Mouse (Mus musculus) heart, postnatal 14 days (tissue): Measurements from ENCODE around the gene Taar1. TPM values are rescaled to one million over a fixed set of nuclear protein-coding genes. Genes with fewer than 3 reads are reported as not detected.

Experiments used
- DNase-seq, 2 experiments: peaks; one replicate each; pipeline ENCODE4 v3.0.0; 2021 to 2022
- intact Hi-C: fragments of 180-260 bp; cut with DNase I; formaldehyde crosslinking; loops from one replicate; pipeline ENCODE4 v1.15.1; 2025
- total RNA-seq, 2 experiments: library from RNA; stranded (reverse); gene quantifications; 2 replicates each; pipeline ENCODE4 v1.2.3; 2021

Gene Taar1
- total RNA-seq, 2 experiments from 2014 or later, result not detected

- intact Hi-C loops, result no loop called here
Measured at GRCm38 (mm10) chr10:23970656-23971165, 50.6 kb downstream of the Taar1 start, which contains the start of gene Taar5. Taar5 (plus strand) TSS chr10:23970706.

More at GRCm38 (mm10) chr10:23970656-23971165, 50.6 kb downstream of the Taar1 start, which contains the start of gene Taar5:
- DNase-seq, result no peak

Other genes starting within 250 kb of the Taar1 start
- gene Rps12, start 133.1 kb upstream of the Taar1 start, total RNA-seq, result 100 to 1,000 TPM; 219 to 226 TPM
- 1 to 10 TPM; 9.2 to 9.4 TPM for gene Slc18b1, start 123.4 kb upstream of the Taar1 start, total RNA-seq
- gene Vnn3, start 68.9 kb upstream of the Taar1 start, total RNA-seq, result not detected
- gene Vnn1, start 25.7 kb upstream of the Taar1 start, total RNA-seq, result 1 to 10 TPM; 1.1 TPM
- not detected for gene Taar2, start 18.2 kb downstream of the Taar1 start, total RNA-seq
- not detected for gene Taar3, start 29.2 kb downstream of the Taar1 start, total RNA-seq
- not detected for gene Taar4, start 40.1 kb downstream of the Taar1 start, total RNA-seq
- not detected for gene Taar5, start 50.4 kb downstream of the Taar1 start, total RNA-seq
- not detected for gene Taar6, start 65.3 kb downstream of the Taar1 start, total RNA-seq
- gene Taar7a, start 73.1 kb downstream of the Taar1 start, total RNA-seq, result not detected
- gene Taar7b, start 79.6 kb downstream of the Taar1 start, total RNA-seq, result not detected
- not detected for gene Taar7d, start 106.9 kb downstream of the Taar1 start, total RNA-seq
- gene Taar7e, start 117.3 kb downstream of the Taar1 start, total RNA-seq, result not detected
- not detected for gene Taar7f, start 129.2 kb downstream of the Taar1 start, total RNA-seq
- gene Taar8a, start 156.1 kb downstream of the Taar1 start, total RNA-seq, result not detected
- not detected for gene Taar8b, start 171.9 kb downstream of the Taar1 start, total RNA-seq
- not detected for gene Taar8c, start 181.6 kb downstream of the Taar1 start, total RNA-seq
- not detected for gene Taar9, start 189.2 kb downstream of the Taar1 start, total RNA-seq
- gene Stx7, start 228.9 kb downstream of the Taar1 start, total RNA-seq, result 10 to 100 TPM; 41.4 to 42.7 TPM